Mouse (Mus musculus): ENCODE measurements around the gene Gcgr.
"Not testable (repeated sequence)": the region's sequence is repeated elsewhere in the genome, so short reads cannot be mapped to it uniquely, and the experiment has no call there.

Gene Gcgr

DNA sequence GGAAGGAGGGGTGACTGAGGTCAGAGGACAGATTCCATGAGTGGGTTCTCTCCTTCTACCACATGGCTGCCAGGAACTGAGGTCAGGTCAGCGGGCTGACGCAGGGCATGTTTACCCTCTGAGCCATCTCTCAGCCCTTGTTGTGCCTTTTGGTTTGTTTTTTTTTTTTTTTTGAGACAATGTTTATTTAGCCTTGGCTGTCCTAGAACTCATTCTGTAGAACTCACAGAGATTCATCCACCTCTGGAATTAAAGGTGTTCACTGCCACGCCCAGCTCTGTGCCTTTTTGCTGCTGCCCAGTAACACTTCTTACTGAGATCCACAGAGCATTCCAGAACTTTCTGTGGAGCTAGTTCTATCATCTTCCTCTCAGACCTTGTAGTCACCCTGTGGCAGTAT lies 24.8 kb upstream of the Gcgr start:
- DNase-seq (ENCODE audit: low read depth in 2 of 2, low spot score in 2 of 2), result no peak

DNA sequence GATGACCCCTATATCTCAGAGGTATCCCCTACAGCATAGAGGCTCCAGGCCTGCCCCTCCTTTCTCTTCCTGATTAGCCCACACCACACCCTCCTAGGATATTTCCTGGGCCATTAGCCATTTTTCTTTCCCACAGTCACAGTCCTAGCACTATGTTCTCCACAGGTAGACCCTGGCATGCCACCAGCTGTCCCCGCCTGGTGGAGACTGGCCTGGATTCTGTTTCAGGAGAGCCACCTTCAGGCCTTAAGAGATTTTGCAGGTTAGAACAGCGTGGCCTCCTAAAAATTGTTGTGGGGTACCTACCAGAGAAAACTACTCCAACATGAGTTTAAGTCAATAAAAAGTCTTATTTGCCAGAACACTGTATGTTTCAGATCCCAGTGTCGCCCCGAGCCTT lies 23.6 kb upstream of the Gcgr start:
- DNase-seq (ENCODE audit: low read depth in 2 of 2, low spot score in 2 of 2), result no peak

DNA sequence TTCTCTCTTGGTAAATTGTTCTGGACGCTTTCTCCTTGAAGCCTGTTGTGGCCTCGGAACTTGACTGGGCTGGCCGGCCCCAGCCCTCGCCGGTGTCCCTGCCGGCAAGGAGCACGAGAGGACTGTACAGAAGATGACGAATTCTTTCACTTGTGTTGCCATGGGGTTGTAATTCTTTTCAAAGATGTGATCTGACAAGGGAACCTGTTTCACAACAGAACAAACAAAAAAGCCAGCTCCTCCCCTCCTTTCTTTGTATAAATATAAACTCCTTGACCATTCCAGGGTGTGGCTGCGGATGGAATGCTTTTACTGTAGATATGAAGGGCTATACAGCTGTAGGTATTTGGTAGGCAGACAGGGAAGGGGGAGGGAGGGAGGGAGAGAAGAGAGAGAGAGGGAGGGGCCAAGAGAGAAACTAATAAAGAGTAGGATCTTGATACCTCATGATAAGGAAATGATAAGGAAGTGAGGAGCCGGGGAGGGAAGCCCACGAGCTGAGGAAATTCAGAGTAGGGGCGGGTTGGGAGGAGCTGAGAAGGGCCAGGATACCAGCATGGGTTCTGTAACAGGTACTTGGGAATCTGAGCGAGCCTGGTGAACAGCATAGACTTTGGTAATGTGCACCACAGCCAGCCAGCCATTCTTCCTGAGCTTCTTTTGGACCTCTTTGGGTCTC lies 22.7 kb upstream of the Gcgr start:
- no peak for DNase-seq (ENCODE audit: low read depth in 2 of 2, low spot score in 2 of 2)

DNA sequence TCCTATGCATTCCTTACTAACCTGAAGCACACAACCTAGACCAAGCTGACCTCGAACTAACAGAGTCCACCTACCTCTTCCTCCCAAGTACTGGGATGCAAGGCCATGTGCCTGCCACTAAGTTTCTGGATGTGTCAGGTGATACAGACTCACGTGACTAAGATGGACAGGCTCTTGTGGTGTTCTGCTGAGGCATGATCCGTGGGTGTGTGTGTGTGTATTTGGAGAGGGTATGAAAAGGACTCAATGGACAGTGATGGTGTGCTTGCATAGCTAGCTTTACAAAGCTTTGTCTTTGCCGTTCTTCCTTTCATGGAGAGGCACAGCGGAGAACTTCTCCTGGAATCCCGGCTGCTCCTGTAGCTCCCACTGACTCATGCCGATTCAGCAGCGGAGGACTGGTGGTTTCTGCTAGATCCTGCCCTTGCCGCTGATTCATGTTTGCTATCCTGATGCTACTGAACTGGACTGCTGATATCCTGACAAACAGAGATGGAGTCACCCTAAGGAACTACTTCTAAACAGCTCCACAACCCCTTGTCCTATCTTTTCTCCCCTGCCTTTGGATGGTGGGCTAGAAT lies 22.1 kb upstream of the Gcgr start:
- no peak for DNase-seq (ENCODE audit: low read depth in 2 of 2, low spot score in 2 of 2)

DNA sequence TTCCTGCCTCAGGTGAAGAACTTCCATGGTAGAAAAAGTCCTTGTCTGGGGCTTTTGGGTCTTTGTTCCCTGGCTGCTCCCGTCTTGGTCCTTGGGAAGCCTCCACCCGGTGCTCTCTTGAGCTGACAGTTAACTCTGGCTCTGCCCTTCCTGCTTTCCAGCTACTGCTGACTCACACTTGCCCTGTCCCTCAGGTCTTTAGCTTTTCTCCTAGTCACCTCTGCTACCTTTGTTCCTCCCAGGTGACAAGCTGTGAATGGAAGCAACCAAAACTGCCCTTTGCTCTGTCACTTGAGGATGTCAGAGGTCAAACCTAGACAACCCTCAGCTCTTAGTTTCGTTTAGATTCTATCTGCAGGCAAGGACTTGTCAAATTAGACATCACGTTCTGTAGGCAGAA lies 20.6 kb upstream of the Gcgr start:
- no peak for DNase-seq (ENCODE audit: low read depth in 2 of 2, low spot score in 2 of 2)

DNA sequence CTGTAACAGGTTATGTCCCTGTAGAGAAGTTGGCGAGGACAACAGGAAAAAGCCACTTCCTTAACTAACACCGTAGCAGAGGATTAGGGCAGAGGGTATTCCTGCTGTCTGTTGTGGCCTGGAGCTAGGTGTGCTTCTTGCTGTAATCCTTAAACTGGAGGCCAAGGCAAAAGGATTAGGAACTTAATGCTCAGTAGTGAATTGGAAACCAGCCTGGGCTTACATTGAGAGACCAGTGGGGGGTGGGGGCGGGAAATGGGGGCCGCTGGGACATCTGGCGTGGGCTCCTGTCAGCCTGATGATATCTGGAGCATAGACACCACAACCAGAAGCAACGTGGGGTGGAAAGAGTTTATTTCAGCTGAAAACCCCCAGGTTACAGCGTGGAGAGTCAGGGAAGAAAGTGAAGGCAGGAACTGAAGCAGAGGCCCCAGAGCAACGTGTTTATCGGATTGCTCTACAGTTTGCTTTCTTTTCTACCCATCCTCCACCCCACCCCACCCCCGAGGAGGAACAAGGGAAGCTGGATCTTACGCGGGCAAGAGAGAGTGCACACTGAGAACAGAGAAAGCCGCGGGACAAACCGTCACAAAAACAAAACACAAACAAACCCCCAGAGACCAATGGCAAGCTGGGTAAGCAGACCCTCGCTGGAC lies 20.0 kb upstream of the Gcgr start:
- DNase-seq (ENCODE audit: low read depth in 2 of 2, low spot score in 2 of 2), result no peak

DNA sequence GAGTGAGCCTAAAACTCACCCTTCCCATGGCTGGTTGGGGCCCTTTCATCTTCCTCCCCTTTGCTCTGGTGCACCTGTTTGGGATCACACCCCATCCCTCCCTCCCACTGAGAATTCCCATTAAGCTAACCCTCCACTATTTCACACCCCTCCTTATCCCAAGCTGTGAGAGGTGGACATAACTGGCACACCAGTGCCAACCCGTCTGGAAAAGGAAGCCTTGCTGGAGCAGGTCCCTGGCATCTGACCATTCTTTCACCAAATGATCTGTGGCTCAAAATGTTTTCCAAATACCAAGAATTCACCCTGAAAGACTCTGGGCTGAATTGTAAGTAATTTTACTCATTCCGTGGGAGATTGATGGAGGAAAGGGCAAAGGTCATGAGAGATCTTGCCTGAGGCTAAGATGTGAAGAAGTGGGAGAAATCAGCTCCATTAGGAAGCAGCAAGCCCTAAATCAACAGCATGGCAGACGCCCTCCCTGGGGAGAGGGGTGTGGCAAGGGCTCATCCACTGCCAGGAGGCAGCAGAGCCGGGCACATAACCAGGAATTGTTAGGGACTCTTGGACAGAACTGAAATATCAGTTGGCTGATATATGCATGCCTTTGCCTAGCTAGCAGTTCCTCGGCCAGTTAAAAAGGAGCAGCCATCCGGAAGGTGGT lies 17.6 kb upstream of the Gcgr start:
- no peak for DNase-seq (ENCODE audit: low read depth in 2 of 2, low spot score in 2 of 2)

DNA sequence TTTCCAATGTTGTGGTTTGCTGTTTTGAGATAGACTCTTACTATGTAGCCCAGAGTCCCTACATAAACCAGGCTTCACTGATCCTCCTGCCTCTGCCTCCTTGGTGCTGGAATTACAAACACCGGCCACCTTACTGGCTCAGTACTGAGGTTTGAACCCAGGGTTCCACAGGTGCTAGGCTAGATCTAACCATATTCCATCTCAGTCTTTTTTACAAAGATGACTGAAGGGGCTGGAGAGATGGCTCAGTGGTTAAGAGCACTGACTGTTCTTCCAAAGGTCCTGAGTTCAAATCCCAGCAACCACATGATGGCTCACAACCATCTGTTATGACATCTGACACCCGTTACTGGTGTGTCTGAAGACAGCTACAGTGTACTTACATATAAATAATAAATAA lies 16.2 kb upstream of the Gcgr start:
- DNase-seq (ENCODE audit: low read depth in 2 of 2, low spot score in 2 of 2), result not testable (repeated sequence)

DNA sequence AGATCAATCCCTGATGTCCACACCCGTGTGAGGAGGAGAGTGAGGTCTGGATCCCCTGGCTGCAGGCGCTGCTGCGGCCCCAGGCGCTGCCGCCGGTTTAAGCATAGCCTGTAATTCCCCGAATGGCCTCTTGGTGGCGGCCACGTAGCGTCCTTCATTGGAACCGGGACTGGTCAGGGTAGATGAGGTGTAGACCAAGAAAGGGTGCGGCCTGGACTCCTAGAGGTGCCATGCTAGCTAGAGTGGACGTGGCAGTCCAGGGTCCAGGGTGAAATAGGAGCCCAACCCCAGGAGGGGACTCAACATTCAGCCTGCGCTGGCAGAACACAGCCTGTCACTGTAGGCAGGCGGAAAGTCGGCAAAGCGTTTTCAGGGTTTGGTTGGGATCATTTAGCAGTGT lies 14.9 kb upstream of the Gcgr start:
- peak; percentile 77 to 84 for DNase-seq (ENCODE audit: low read depth in 2 of 2, low spot score in 2 of 2)

DNA sequence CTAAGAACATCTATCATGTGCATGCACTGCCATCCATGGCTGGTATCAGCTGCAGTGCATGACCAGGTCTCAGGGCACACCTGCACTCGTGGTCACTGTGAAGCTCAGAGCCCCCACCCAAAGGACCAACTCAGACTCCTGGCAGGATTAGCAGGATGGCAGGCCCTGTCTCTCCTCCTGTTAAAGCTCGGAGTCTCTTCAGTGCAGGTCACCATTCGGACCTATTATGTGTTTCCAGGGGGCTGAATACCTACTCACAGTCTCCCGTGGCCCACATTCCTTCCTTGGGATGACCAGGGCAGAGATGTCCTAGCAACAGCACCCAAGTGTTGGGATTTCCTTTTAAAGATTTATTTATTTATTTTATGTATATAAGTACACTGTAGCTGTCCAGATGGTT lies 13.4 kb upstream of the Gcgr start:
- no peak for DNase-seq (ENCODE audit: low read depth in 2 of 2, low spot score in 2 of 2)

DNA sequence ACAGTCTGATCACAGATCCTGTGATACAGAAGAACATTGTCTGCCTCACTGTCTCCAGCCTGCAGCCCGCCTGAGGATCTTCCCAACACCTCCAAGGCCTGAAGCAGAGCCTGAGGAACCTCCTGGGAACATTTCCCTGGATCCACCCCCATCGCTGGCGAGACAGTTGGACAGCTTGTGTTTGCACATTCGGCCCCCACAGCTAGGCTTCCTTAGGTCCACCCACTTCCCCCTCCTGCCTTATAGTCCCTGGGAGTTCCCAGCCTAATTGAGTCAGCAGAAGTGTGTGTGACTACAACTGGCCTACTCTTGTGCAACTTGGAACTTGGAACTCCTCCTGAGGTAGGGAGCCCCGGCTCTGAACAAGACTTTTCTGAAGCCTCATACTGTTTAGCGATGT lies 12.5 kb upstream of the Gcgr start:
- DNase-seq (ENCODE audit: low read depth in 2 of 2, low spot score in 2 of 2), result no peak

DNA sequence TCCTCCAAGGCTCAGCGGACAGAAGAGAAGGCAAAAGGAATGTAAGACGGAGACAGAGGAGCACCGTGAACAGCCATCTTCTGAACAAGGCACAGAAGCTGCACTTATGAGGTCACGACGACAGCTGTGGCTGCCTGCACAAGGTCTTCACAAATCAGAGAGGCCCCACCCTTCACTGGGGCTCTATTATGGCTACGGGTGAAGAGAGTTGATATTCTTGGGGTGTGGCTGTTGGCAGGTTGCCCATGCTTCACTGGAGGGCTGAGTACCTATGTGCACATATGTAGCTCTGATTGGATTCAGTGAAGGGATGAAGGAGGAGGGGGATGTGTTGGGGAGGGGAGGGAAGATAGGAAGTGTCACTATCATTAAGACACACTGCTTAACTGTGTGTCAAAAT lies 11.9 kb upstream of the Gcgr start:
- DNase-seq (ENCODE audit: low read depth in 2 of 2, low spot score in 2 of 2), result no peak

DNA sequence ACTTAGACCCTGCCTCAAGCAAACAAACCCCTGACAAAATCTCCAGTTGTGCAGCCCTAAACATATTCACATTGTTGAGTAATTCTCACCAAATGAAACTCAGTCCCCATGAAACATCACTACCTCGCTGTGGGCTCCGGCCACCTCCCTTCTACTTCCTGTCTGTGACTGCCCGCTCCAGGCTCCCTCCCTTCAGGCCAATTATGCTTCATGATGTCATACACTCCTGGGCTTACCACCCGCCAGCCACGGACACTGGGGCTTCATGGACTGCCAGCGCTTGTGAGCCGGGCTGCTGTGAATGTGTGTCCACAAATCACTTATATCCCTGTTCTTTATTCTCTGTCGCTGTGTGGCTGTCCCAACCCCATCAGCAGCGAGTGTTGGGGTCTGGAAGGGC lies 10.8 kb upstream of the Gcgr start:
- no peak for DNase-seq (ENCODE audit: low read depth in 2 of 2, low spot score in 2 of 2)

DNA sequence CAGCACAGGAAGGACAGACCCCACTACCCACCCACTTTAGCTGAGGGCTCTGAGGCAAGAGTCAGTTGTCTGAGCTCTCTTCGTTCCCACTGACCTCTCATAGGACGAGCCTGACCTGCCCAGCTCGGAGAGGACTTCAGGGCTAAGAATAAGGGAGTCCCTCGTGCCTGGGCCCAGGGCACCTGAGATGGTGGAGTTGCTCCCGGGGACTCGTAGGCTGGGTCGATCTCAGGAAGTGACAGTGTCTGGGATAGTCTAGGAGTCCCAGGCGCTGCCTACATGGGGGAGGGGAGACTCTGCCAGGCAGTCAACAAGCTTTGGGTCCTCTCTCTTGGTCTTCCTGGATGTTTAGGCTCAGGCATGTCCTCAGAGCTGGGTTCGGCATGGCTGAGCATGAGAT lies 10.0 kb upstream of the Gcgr start:
- no peak for DNase-seq (ENCODE audit: low read depth in 2 of 2, low spot score in 2 of 2)

DNA sequence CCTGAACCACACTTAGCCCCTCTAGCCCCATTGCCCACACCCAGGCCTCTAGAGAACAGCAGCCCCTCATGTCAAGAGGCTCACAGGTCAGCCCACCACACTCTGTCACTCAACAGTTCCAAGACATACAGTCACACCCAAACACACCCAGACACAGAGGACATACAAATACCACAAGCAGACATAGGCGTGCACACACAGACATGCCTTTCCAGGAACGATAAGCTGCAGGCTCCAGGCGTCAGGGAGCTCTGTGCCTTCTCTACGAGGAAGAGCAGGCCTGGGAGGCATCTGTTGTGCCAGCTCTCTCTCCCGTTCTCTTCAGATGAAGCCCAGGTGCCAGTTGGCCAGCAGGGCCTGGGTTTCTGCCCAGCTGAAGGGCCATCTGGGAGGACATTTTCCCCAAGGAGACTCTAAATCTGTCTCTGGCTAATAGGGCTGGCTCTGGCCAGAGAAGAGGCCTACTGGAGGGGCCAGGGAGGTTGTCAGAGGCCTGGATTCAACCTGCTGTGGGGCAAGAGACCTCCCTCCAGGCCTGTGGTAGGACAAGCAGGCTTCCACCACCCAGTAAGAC lies 9.4 kb upstream of the Gcgr start:
- no peak for DNase-seq (ENCODE audit: low read depth in 2 of 2, low spot score in 2 of 2)

DNA sequence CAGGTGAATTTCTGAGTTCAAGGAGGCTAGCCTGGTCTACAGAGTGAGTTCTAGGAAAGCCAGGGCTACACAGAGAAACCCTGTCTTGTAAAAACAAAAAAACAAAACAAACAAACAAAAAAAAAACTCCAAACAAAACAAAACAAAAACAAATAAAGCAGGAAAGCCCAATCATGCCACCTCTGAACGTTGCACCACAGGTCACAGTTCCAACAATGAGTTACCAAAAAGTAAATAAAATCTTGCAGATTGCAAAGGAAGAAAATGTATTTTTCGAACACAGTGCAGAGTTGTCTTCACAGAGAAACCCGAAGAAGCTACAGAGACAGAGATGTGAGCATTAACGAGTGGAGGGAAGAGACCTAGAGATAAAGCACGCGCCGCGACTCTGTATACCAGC lies 7.9 kb upstream of the Gcgr start:
- no peak for DNase-seq (ENCODE audit: low read depth in 2 of 2, low spot score in 2 of 2)

DNA sequence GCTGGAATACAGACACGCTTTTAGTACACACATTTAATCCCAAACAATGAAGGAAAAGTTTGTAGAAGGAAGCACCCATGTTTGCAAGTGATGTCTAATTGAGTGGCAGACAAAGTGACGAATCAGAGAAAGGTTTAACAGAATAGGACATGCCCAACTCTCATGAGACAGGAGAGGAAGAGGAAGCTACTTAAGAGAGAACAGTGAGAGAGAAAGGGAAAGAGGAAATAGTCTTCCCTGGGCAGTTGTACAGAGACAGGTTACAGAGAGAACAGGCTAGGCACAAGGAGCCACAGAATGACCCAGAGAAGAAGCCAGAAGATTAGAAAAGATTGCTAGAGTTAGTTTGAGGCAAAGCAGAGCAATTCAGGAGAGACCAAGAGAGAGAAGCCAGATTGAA lies 4.5 kb upstream of the Gcgr start:
- no peak for DNase-seq (ENCODE audit: low read depth in 2 of 2, low spot score in 2 of 2)

DNA sequence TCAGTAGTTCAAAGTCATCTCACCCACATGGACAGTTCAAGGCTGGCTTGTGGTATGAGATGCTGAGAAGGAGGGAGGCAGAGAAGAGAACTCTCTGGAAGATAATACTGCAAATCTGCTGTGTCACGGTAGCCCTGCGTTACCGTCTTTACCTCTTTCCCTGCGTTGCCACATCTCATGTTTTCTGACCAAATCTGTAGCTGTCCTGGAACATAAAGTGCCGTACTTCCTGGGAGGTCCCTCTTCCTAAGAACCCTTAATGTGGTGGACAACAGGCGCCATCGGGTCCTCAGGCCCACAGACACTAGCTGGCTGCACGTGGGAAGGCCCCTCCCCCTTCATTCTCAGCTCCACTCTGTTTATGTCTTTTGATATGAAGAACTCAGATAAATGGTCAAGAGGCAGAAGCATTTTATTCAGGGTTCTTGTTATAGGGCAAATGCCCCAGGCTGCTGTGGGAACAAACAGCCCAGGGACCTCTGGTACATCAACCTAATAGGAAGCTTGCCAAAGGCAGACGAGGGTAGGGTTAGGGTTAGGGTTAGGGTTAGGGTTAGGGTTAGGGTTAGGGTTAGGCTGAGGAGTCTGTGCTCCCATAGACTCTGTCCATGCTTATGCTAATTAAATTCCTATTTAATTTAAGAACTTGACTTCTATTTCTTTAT lies 2.7 kb upstream of the Gcgr start:
- no peak for DNase-seq (ENCODE audit: low read depth in 2 of 2, low spot score in 2 of 2)

DNA sequence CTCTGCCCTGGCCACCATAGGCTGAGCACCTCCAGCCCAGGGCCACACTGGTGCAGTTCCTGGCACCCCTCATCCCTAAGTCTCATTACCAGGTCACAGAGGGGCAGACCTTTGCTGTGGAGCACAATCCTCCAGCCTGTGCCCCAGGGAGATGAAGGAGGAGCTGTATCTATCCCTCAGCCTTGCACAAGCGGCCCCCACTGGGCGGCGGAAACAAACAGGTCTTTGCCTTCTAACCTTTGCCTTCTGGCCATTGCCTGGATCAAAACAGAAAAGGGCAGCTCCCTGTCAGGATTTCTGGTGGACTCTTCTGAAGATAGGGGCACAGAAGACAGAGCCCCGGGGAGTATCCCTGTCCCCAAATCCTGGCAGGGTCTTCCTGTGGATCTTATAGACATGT lies 1.6 kb upstream of the Gcgr start:
- no peak for DNase-seq (ENCODE audit: low read depth in 2 of 2, low spot score in 2 of 2)

DNA sequence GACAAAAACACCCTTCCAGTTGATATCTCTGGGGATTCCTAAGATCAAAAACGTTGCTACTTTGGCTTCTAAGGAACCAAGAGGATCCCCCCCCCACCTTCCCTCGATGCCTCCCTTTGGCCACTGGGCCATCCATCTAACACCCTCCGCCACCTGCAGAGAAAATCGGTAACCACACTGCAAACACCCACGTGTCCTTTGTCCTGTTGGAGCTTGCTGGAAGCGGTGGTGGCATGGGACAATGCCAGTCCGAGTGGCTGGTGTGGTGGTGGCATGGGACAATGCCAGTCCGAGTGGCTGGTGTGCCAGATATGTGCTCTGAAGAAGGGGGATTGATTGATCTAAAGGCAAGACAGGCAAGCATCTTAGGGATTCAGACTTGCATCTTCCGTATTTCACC lies 1.1 kb downstream of the Gcgr start:
- no peak for DNase-seq (ENCODE audit: low read depth in 2 of 2, low spot score in 2 of 2)

DNA sequence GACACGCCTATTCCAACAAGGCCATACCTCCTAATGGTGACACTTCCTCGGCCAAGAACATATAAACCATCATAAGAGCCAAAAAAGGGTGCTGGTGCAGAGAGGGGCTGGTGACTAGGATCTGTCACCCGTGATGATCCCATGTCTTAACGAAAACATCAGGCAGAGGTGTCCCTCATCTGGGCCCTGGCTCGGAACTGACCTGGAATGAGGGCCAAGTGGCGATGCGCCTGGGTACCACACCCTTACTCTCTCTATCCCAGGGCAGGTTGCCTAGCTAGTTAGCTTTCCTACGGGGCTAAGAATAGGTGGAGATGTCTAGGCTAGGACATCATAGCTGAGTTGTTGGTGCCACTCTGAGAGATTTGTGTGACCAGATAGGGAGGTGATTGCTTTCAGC lies 3.6 kb downstream of the Gcgr start:
- DNase-seq (ENCODE audit: low read depth in 2 of 2, low spot score in 2 of 2), result no peak

DNA sequence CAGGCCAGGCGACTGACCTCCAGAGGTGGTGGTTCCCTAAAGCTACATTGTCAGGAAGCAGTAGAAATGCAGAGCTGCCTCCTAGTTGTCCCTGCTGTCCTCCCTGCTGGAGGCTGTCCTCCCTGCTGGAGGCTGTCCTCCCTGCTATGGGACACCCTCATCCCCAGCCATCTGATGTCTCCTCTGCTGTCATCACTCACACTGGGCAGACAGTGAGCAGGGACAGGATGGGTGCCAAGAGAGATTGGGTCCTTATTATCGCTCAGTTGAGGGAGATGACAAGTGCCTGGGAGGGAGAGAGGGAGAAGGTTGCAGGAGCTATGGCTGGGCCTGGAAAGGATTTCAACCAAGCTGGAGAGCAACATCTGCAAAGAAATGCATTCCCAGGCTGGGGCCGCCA lies 4.6 kb downstream of the Gcgr start:
- DNase-seq (ENCODE audit: low read depth in 2 of 2, low spot score in 2 of 2), result no peak

Measured in CD8-positive naive resting alpha-beta T cell, adult 2 months (primary cell).